In the genomic region with DNA sequence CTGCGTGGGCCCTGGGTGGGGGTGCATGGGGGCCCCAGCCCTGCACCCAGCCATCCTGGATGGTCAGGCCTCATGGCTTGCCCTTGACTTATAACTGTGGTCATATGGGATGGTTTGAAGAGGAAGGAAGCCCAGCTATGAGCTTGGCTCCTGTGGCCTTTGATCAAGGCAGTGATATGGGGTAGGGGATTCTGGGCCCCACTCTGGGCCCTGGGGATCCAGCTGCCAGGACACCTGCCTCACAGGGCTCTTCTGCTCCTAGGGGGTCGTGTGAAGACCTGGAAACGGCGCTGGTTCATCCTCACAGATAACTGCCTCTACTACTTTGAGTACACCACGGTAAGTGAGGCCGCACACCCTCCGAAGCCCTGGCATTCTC, we compare ENCODE assay signal across 20 mouse cellular contexts. TPM values are rescaled to one million over a fixed set of nuclear protein-coding genes. Genes with fewer than 3 reads are reported as not detected.
A peak's percentile ranks its signal among the peaks of the same experiment; 100 is the strongest.
DNase-seq lines count a peak whose midpoint lies in the region; ATAC-seq and TF ChIP-seq lines count a peak whose summit lies in the region.
"Had no signal": no experiment of that assay in that cellular context is flagged by ENCODE, and none has a peak within 500 bp of the region (broad histone marks: within the 10 kb centered on the region; RNA-seq: fewer than 3 reads in every experiment).

No protein-coding gene starts in this region.

- TF ChIP-seq CTCF in hindbrain, postnatal 0 days (IDR thresholded peaks at IDR 0.05; ENCODE audit: low read depth) = no peak
- no peak for TF ChIP-seq CTCF in liver, postnatal 0 days (IDR thresholded peaks at IDR 0.05; ENCODE audit: low read depth)

- 80% methylated on average over 7 of the region's 7 CpGs for WGBS in heart, embryonic 13.5 days
- WGBS in hindbrain, embryonic 12.5 days = 89% methylated on average over 7 of the region's 7 CpGs
- 84% methylated on average over 7 of the region's 7 CpGs for WGBS in hindbrain, postnatal 0 days
- WGBS in liver, embryonic 16.5 days (ENCODE audit: insufficient replicate concordance) = 77% methylated on average over 7 of the region's 7 CpGs
- 84% methylated on average over 7 of the region's 7 CpGs for WGBS in liver, postnatal 0 days (ENCODE audit: insufficient replicate concordance)
- WGBS in limb, embryonic 10.5 days = 95% methylated on average over 7 of the region's 7 CpGs

- no peaks in the 10 kb centered on the region for H3K27me3 ChIP-seq in heart, embryonic 13.5 days (replicated peaks)
- H3K27me3 ChIP-seq in hindbrain, embryonic 12.5 days = no peaks in the 10 kb centered on the region
- H3K27me3 ChIP-seq in hindbrain, postnatal 0 days (ENCODE audit: insufficient read depth, low read length) = no peaks in the 10 kb centered on the region
- no peaks in the 10 kb centered on the region for H3K27me3 ChIP-seq in liver, embryonic 16.5 days (ENCODE audit: control insufficient read depth, insufficient read depth, low read depth, low read length)
- H3K27me3 ChIP-seq in liver, postnatal 0 days (ENCODE audit: insufficient read depth, low read length) = no peaks in the 10 kb centered on the region
- no peaks in the 10 kb centered on the region for H3K27me3 ChIP-seq in limb, embryonic 10.5 days (ENCODE audit: low read depth, poor library complexity, severe bottlenecking)
- H3K27me3 ChIP-seq: embryonic facial prominence, embryonic 12.5 days; limb, embryonic 13.5 days; neural tube, embryonic 12.5 days had no signal

- H3K27ac ChIP-seq in heart, embryonic 13.5 days (replicated peaks) = peak overlapping the region; percentile 83
- no peak overlapping the region for H3K27ac ChIP-seq in hindbrain, embryonic 12.5 days
- H3K27ac ChIP-seq in hindbrain, postnatal 0 days = no peak overlapping the region
- H3K27ac ChIP-seq in liver, embryonic 16.5 days (ENCODE audit: low read length) = 0 out of 2 replicates have a peak overlapping the region, but pooled peaks have one; percentile 35
- H3K27ac ChIP-seq in liver, postnatal 0 days (ENCODE audit: low read depth) = no peak overlapping the region
- peak overlapping the region; percentile 33 for H3K27ac ChIP-seq in limb, embryonic 10.5 days
- H3K27ac ChIP-seq: embryonic facial prominence, embryonic 12.5 days; limb, embryonic 13.5 days; liver, embryonic 14.5 days; neural tube, embryonic 12.5 days had no signal

- no peaks in the 10 kb centered on the region for H3K9me3 ChIP-seq in heart, embryonic 13.5 days
- H3K9me3 ChIP-seq in hindbrain, embryonic 12.5 days (replicated peaks) = no peaks in the 10 kb centered on the region
- H3K9me3 ChIP-seq in hindbrain, postnatal 0 days (ENCODE audit: low read length) = no peaks in the 10 kb centered on the region
- no peaks in the 10 kb centered on the region for H3K9me3 ChIP-seq in liver, embryonic 16.5 days (replicated peaks; ENCODE audit: control insufficient read depth, low read length)
- no peaks in the 10 kb centered on the region for H3K9me3 ChIP-seq in liver, postnatal 0 days (ENCODE audit: low read length)
- no peaks in the 10 kb centered on the region for H3K9me3 ChIP-seq in limb, embryonic 10.5 days (replicated peaks)
- H3K9me3 ChIP-seq: embryonic facial prominence, embryonic 12.5 days; limb, embryonic 13.5 days; neural tube, embryonic 12.5 days had no signal

- peaks cover 84% of the 10 kb centered on the region for H3K36me3 ChIP-seq in heart, embryonic 13.5 days
- H3K36me3 ChIP-seq in hindbrain, embryonic 12.5 days = peaks cover 46% of the 10 kb centered on the region
- H3K36me3 ChIP-seq in hindbrain, postnatal 0 days (ENCODE audit: insufficient read depth, low read length) = peaks cover 38% of the 10 kb centered on the region
- H3K36me3 ChIP-seq in liver, embryonic 16.5 days (ENCODE audit: control insufficient read depth, insufficient read depth) = peaks cover 46% of the 10 kb centered on the region
- peaks cover 71% of the 10 kb centered on the region for H3K36me3 ChIP-seq in liver, postnatal 0 days (replicated peaks; ENCODE audit: insufficient read depth, low read length)
- H3K36me3 ChIP-seq in limb, embryonic 10.5 days = peaks cover 99% of the 10 kb centered on the region

- H3K4me1 ChIP-seq in heart, embryonic 13.5 days = peaks cover 43% of the 10 kb centered on the region
- H3K4me1 ChIP-seq in hindbrain, embryonic 12.5 days = 0 out of 2 replicates have a peak, but pooled peaks cover 5% of the 10 kb centered on the region
- H3K4me1 ChIP-seq in hindbrain, postnatal 0 days (ENCODE audit: insufficient read depth, low read length) = 0 out of 2 replicates have a peak, but pooled peaks cover 2% of the 10 kb centered on the region
- H3K4me1 ChIP-seq in liver, embryonic 16.5 days (ENCODE audit: control insufficient read depth, low read depth, low read length) = peaks cover 14% of the 10 kb centered on the region
- H3K4me1 ChIP-seq in liver, postnatal 0 days (ENCODE audit: insufficient read depth) = no peaks in the 10 kb centered on the region
- H3K4me1 ChIP-seq in limb, embryonic 10.5 days = peaks cover 9% of the 10 kb centered on the region
- H3K4me1 ChIP-seq: neural tube, embryonic 12.5 days had no signal

- peak overlapping the region; percentile 47; the same call in 1 of the 2 replicates for H3K9ac ChIP-seq in heart, embryonic 13.5 days
- peak overlapping the region; percentile 18; the same call in 1 of the 2 replicates for H3K9ac ChIP-seq in hindbrain, embryonic 12.5 days
- H3K9ac ChIP-seq in hindbrain, postnatal 0 days (replicated peaks; ENCODE audit: low read length) = no peak overlapping the region
- H3K9ac ChIP-seq in liver, embryonic 16.5 days (ENCODE audit: low read depth, low read length) = no peak overlapping the region
- no peak overlapping the region for H3K9ac ChIP-seq in liver, postnatal 0 days (replicated peaks)
- H3K9ac ChIP-seq: forebrain, postnatal 0 days; limb, embryonic 13.5 days; liver, embryonic 14.5 days; neural tube, embryonic 12.5 days had no signal

- DNase-seq in heart, postnatal 36 days = no peak
- no peak for DNase-seq in hindbrain, postnatal 0 days (ENCODE audit: low spot score)
- no peak for DNase-seq in liver, postnatal 0 days
- DNase-seq in limb, embryonic 10.5 days (ENCODE audit: low spot score) = no peak
- no peak for DNase-seq in gastrocnemius, postnatal 36 days
- DNase-seq: adrenal gland, postnatal 10 days; cerebellum, adult 18-20 months; cerebellum, postnatal 14 days; forebrain, postnatal 0 days; kidney, postnatal 4 days; right cerebral cortex, postnatal 14 days; thymus, postnatal 14 days had no signal

- peak overlapping the region; percentile 37 for H3K4me2 ChIP-seq in heart, embryonic 13.5 days
- H3K4me2 ChIP-seq in hindbrain, embryonic 12.5 days (replicated peaks) = no peak overlapping the region
- no peak overlapping the region for H3K4me2 ChIP-seq in hindbrain, postnatal 0 days (ENCODE audit: low read depth, low read length)
- no peak overlapping the region for H3K4me2 ChIP-seq in liver, embryonic 16.5 days (ENCODE audit: low read depth, low read length)
- no peak overlapping the region for H3K4me2 ChIP-seq in liver, postnatal 0 days (ENCODE audit: low read depth, low read length)
- H3K4me2 ChIP-seq: embryonic facial prominence, embryonic 12.5 days; limb, embryonic 13.5 days; neural tube, embryonic 12.5 days had no signal

- 0 out of 2 replicates have a peak, but pooled peaks have one; percentile 14 for ATAC-seq in heart, embryonic 13.5 days (ENCODE audit: extremely low read depth, insufficient number of reproducible peaks, low FRiP score, low TSS enrichment)
- ATAC-seq in hindbrain, embryonic 12.5 days (ENCODE audit: low FRiP score) = no peak
- ATAC-seq in hindbrain, postnatal 0 days = no peak
- ATAC-seq in liver, embryonic 16.5 days (ENCODE audit: low read depth) = no peak
- ATAC-seq in liver, postnatal 0 days = no peak
- ATAC-seq: activated CD4-positive, CD25-positive, alpha-beta regulatory T cell, adult 4 months; forebrain, postnatal 0 days had no signal

- H3K4me3 ChIP-seq in heart, embryonic 13.5 days = no peak overlapping the region
- no peak overlapping the region for H3K4me3 ChIP-seq in hindbrain, embryonic 12.5 days
- no peak overlapping the region for H3K4me3 ChIP-seq in hindbrain, postnatal 0 days (ENCODE audit: low read length)
- no peak overlapping the region for H3K4me3 ChIP-seq in liver, embryonic 16.5 days (ENCODE audit: low read depth, low read length)
- H3K4me3 ChIP-seq in liver, postnatal 0 days (ENCODE audit: low read depth, low read length) = no peak overlapping the region
- no peak overlapping the region for H3K4me3 ChIP-seq in limb, embryonic 10.5 days
- H3K4me3 ChIP-seq: embryonic facial prominence, embryonic 12.5 days; limb, embryonic 13.5 days; neural tube, embryonic 12.5 days had no signal

- no peak for TF ChIP-seq EP300 in liver, postnatal 0 days (IDR thresholded peaks at IDR 0.05; ENCODE audit: low read depth)

- intact Hi-C loops in heart, postnatal 36 days (cut with DNase I) = no loop called here
- intact Hi-C loops in gastrocnemius, postnatal 36 days (cut with DNase I) = no loop called here

RNA-seq across cellular contexts. Expression of gene Usp42, which starts 25.3 kb away (rescaled TPM):
- 10.9 and 11.2 TPM in 2 replicates for polyA plus RNA-seq in heart, embryonic 13.5 days (2015; fragmentation: Nextera tagmentation; extraction: Ambion mirVana)
- total RNA-seq in heart, postnatal 36 days (2021) = 1 to 10 TPM; 6.8 to 6.9 TPM
- polyA plus RNA-seq in hindbrain, embryonic 12.5 days (2016; fragmentation: Nextera tagmentation; extraction: Ambion mirVana) = 37.0 and 37.7 TPM in 2 replicates
- 16.9 and 20.4 TPM in 2 replicates for total RNA-seq in hindbrain, postnatal 0 days (2014; rRNA removed)
- polyA plus RNA-seq in hindbrain, postnatal 0 days (2015; fragmentation: Nextera tagmentation; extraction: Ambion mirVana) = 16.6 and 17.0 TPM in 2 replicates
- polyA plus RNA-seq in liver, embryonic 16.5 days (2015; fragmentation: Nextera tagmentation; extraction: Ambion mirVana) = 2.9 TPM in 2 replicates
- polyA plus RNA-seq in liver, postnatal 0 days (2015; fragmentation: Nextera tagmentation; extraction: Ambion mirVana) = 2.3 and 2.7 TPM in 2 replicates
- 30.5 and 34.7 TPM in 2 replicates for polyA plus RNA-seq in limb, embryonic 10.5 days (2016; fragmentation: Nextera tagmentation; extraction: Ambion mirVana)
- 1 to 10 TPM; 4.2 to 6.4 TPM for total RNA-seq in gastrocnemius, postnatal 36 days (2021)

Comparison
In these comparisons a context has a peak if more than half of its experiments do, and no peak if none do; other contexts are left out.
1. H3K27ac ChIP-seq: peak in heart, embryonic 13.5 days (single experiment), liver, embryonic 16.5 days (single experiment) and limb, embryonic 10.5 days (single experiment); none in hindbrain, embryonic 12.5 days (single experiment), hindbrain, postnatal 0 days (single experiment) and liver, postnatal 0 days (single experiment).
2. H3K9ac ChIP-seq: peak in heart, embryonic 13.5 days (single experiment) and hindbrain, embryonic 12.5 days (single experiment); none in hindbrain, postnatal 0 days (single experiment), liver, embryonic 16.5 days (single experiment) and liver, postnatal 0 days (single experiment).